In the genomic region with DNA sequence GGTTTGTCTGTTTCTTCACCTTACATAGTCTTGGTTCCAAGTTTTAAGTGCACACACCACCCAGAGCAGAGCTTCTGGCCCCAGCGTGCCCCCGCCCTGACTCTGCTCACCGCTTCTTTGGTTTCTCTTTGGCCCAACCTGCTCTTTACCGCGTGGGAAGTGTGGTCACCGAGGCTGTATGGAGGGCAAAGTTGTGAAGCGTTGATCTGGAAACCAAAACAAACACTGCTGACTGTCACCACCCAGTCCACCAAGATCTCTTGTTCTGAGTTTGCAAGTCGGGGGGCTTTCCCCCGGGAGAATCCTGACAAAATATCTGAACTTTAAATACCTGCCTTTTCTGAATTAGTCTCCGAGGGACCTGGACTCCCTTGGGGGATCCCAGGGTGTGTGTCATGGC, we compare ENCODE assay signal across 9 mouse cellular contexts. TPM values are rescaled to one million over a fixed set of nuclear protein-coding genes. Genes with fewer than 3 reads are reported as not detected.
DNase-seq lines count a peak whose midpoint lies in the region; ATAC-seq lines count a peak whose summit lies in the region.
"Had no signal": no experiment of that assay in that cellular context is flagged by ENCODE, and none has a peak within 500 bp of the region (broad histone marks: within the 10 kb centered on the region; RNA-seq: fewer than 3 reads in every experiment).

No protein-coding gene starts in this region.

- WGBS in heart, embryonic 11.5 days (ENCODE audit: insufficient replicate concordance) = 35% methylated on average over 10 of the region's 10 CpGs
- 22% methylated on average over 10 of the region's 10 CpGs for WGBS in liver, embryonic 16.5 days (ENCODE audit: insufficient replicate concordance)
- WGBS in forebrain, embryonic 13.5 days = 68% methylated on average over 10 of the region's 10 CpGs

- ATAC-seq in heart, embryonic 11.5 days (replicated peaks; ENCODE audit: insufficient number of reproducible peaks, low FRiP score, low TSS enrichment) = no peak
- no peak for ATAC-seq in liver, embryonic 16.5 days (ENCODE audit: low read depth)
- ATAC-seq in forebrain, embryonic 13.5 days = no peak

- peak overlapping the region; percentile 25; the same call in 1 of the 2 replicates for H3K4me2 ChIP-seq in heart, embryonic 11.5 days
- 0 out of 2 replicates have a peak overlapping the region, but pooled peaks have one; percentile 16 for H3K4me2 ChIP-seq in liver, embryonic 16.5 days (ENCODE audit: low read depth, low read length)
- no peak overlapping the region for H3K4me2 ChIP-seq in forebrain, embryonic 13.5 days

- no peaks in the 10 kb centered on the region for H3K9me3 ChIP-seq in heart, embryonic 11.5 days (replicated peaks; ENCODE audit: control insufficient read depth, low read length)
- no peaks in the 10 kb centered on the region for H3K9me3 ChIP-seq in liver, embryonic 16.5 days (replicated peaks; ENCODE audit: control insufficient read depth, low read length)
- H3K9me3 ChIP-seq in forebrain, embryonic 13.5 days (replicated peaks) = no peaks in the 10 kb centered on the region

- H3K4me1 ChIP-seq in heart, embryonic 11.5 days (ENCODE audit: control insufficient read depth, insufficient read depth, low read length) = peaks cover 59% of the 10 kb centered on the region
- H3K4me1 ChIP-seq in liver, embryonic 16.5 days (ENCODE audit: control insufficient read depth, low read depth, low read length) = peaks cover 15% of the 10 kb centered on the region
- H3K4me1 ChIP-seq in forebrain, embryonic 13.5 days = peaks cover 36% of the 10 kb centered on the region

- no peak overlapping the region for H3K27ac ChIP-seq in heart, embryonic 11.5 days (ENCODE audit: low read depth, low read length)
- H3K27ac ChIP-seq in liver, embryonic 16.5 days (ENCODE audit: low read length) = no peak overlapping the region; the same call in 1 of the 2 replicates
- H3K27ac ChIP-seq in forebrain, embryonic 13.5 days = no peak overlapping the region

- intact Hi-C loops in left cerebral cortex, postnatal 14 days (cut with DNase I) = no loop called here

- H3K9ac ChIP-seq in heart, embryonic 11.5 days (ENCODE audit: low read depth, low read length) = peak overlapping the region; percentile 16; the same call in 1 of the 2 replicates
- H3K9ac ChIP-seq in liver, embryonic 16.5 days (ENCODE audit: low read depth, low read length) = no peak overlapping the region; the same call in 1 of the 2 replicates
- H3K9ac ChIP-seq in forebrain, embryonic 13.5 days = no peak overlapping the region

- no peaks in the 10 kb centered on the region for H3K36me3 ChIP-seq in heart, embryonic 11.5 days (ENCODE audit: control insufficient read depth, insufficient read depth, low read length)
- no peaks in the 10 kb centered on the region for H3K36me3 ChIP-seq in liver, embryonic 16.5 days (ENCODE audit: control insufficient read depth, insufficient read depth)
- H3K36me3 ChIP-seq in forebrain, embryonic 13.5 days (ENCODE audit: poor library complexity, severe bottlenecking) = no peaks in the 10 kb centered on the region

- no peaks in the 10 kb centered on the region for H3K27me3 ChIP-seq in heart, embryonic 11.5 days (ENCODE audit: control insufficient read depth, insufficient read depth, low read length)
- peaks cover 34% of the 10 kb centered on the region for H3K27me3 ChIP-seq in liver, embryonic 16.5 days (ENCODE audit: control insufficient read depth, insufficient read depth, low read depth, low read length)
- H3K27me3 ChIP-seq in forebrain, embryonic 13.5 days = 0 out of 2 replicates have a peak, but pooled peaks cover 5% of the 10 kb centered on the region

- no peak overlapping the region for H3K4me3 ChIP-seq in heart, embryonic 11.5 days (ENCODE audit: low read depth, low read length)
- no peak overlapping the region for H3K4me3 ChIP-seq in liver, embryonic 16.5 days (ENCODE audit: low read depth, low read length)
- H3K4me3 ChIP-seq in forebrain, embryonic 13.5 days = no peak overlapping the region

- no peak for DNase-seq in heart, adult 9 months (ENCODE audit: low spot score in 2 of 2)
- peak; percentile 29 to 44 for DNase-seq in B cell, adult 2 months
- DNase-seq in cerebellum, adult 9-11 months = peak; percentile 32
- no peak for DNase-seq in thymus, postnatal 0 days (ENCODE audit: low spot score)
- DNase-seq in left cerebral cortex, postnatal 14 days (ENCODE audit: low spot score in 2 of 2) = no peak
- DNase-seq: gastrocnemius, postnatal 36 days had no signal

RNA-seq across cellular contexts. Expression of gene Gm21969, which starts 24.0 kb away (rescaled TPM):
- not detected in 2 replicates for polyA plus RNA-seq in heart, embryonic 11.5 days (2014; fragmentation: Nextera tagmentation; extraction: Ambion mirVana)
- polyA plus RNA-seq in liver, embryonic 16.5 days (2015; fragmentation: Nextera tagmentation; extraction: Ambion mirVana) = 0.02 TPM in 1 of 2 replicates, not detected in the other
- not detected in 2 replicates for polyA plus RNA-seq in thymus, postnatal 0 days (2015; fragmentation: Nextera tagmentation; extraction: Ambion mirVana)
- polyA plus RNA-seq in forebrain, embryonic 13.5 days (2015; fragmentation: Nextera tagmentation; extraction: Ambion mirVana) = not detected in 2 replicates
- total RNA-seq in left cerebral cortex, postnatal 14 days (2021) = not detected
- total RNA-seq: gastrocnemius, postnatal 36 days had no signal

RNA-seq across cellular contexts. Expression of gene Aldh4a1, which starts 43.7 kb away (rescaled TPM):
- polyA plus RNA-seq in heart, embryonic 11.5 days (2014; fragmentation: Nextera tagmentation; extraction: Ambion mirVana) = 11.8 and 16.7 TPM in 2 replicates
- polyA plus RNA-seq in liver, embryonic 16.5 days (2015; fragmentation: Nextera tagmentation; extraction: Ambion mirVana) = 97.4 and 110 TPM in 2 replicates
- polyA plus RNA-seq in thymus, postnatal 0 days (2015; fragmentation: Nextera tagmentation; extraction: Ambion mirVana) = 28.9 and 31.7 TPM in 2 replicates
- 20.9 and 21.1 TPM in 2 replicates for polyA plus RNA-seq in forebrain, embryonic 13.5 days (2015; fragmentation: Nextera tagmentation; extraction: Ambion mirVana)
- 10 to 100 TPM; 17.4 to 18.1 TPM for total RNA-seq in left cerebral cortex, postnatal 14 days (2021)

RNA-seq across cellular contexts. Expression of gene Iffo2, which starts 48.7 kb away (rescaled TPM):
- polyA plus RNA-seq in heart, embryonic 11.5 days (2014; fragmentation: Nextera tagmentation; extraction: Ambion mirVana) = 2.2 and 2.7 TPM in 2 replicates
- polyA plus RNA-seq in liver, embryonic 16.5 days (2015; fragmentation: Nextera tagmentation; extraction: Ambion mirVana) = 0.44 and 0.66 TPM in 2 replicates
- polyA plus RNA-seq in thymus, postnatal 0 days (2015; fragmentation: Nextera tagmentation; extraction: Ambion mirVana) = 3.1 and 3.7 TPM in 2 replicates
- 3.6 and 4.2 TPM in 2 replicates for polyA plus RNA-seq in forebrain, embryonic 13.5 days (2015; fragmentation: Nextera tagmentation; extraction: Ambion mirVana)
- 10 to 100 TPM; 17.2 to 19.6 TPM for total RNA-seq in left cerebral cortex, postnatal 14 days (2021)

Comparison
In these comparisons a context has a peak if more than half of its experiments do, and no peak if none do; other contexts are left out.
1. DNase-seq: peak in B cell, adult 2 months (2 of 2) and cerebellum, adult 9-11 months (single experiment); none in heart, adult 9 months (0 of 2), thymus, postnatal 0 days (single experiment) and left cerebral cortex, postnatal 14 days (0 of 2).